Mouse (Mus musculus) embryo, embryonic 11 days (tissue): ENCODE data around the gene Gm10160.

ENCODE experiments used
- DNase-seq: peaks from one replicate; pipeline ENCODE4 v3.0.0-alpha.2; 2015

The Gm10160 gene

DNA sequence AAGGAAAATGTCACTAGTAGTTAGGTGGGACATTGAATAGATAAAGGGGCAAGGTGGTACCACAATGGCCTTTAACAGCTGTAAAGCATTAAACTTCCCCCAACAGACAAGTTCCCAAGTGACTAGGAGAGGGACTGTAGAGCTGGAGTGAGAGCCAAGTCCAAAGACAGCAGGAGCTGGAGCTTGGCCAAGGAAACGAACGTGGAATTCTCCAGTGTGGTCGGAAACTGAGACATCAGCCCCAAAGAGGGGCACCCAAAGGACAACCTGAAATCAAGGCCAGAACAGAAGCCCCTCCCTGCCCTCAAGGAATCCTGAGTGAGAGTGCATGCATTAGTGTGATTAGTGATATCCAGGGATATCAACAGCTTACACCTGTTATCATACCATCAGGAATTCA is 30.2 kb downstream of the Gm10160 start:
- no peak for DNase-seq

DNA sequence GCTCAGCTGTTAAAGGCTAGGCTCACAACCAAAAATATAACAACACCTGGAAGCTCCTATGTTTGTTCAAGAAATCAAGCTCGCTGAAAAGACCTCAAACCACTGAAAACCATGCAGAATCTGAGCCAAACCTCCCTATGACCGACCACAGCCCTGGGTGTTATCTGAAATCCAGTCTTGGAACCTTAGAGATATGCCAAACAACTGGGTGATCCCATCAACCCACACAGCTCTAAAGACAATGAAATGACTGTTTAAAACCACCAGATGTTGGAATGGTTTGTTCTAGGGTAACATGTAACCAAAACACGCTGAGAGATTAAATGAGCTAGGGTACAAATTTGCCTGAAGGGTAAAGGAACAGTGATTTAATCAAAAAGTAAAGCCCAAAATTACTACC is 30.7 kb downstream of the Gm10160 start:
- no peak for DNase-seq

DNA sequence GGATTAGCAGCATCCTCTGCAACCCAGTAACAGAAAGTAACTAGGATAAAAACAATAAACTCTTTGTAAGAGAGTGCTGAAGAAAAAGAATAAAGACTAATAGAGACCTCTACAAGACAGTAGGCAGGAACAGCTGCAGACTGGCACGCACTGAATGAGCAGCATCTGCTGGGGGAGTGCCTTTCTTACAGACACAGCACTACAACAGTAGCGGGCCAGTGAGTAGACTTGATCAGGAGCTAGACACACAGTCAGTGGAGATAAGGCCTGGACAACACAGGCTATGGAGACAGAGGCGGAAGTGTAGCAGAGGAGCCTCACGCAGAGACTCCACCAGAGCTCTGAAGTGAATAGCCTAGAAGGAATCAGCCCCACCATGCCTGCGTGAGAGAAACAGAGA is 49.5 kb downstream of the Gm10160 start:
- DNase-seq = peak; percentile 6
